Mouse (Mus musculus) limb, embryonic 11.5 days (tissue): Measurements from ENCODE around the gene Bst2. TPM values are rescaled to one million over a fixed set of nuclear protein-coding genes. Genes with fewer than 3 reads are reported as not detected.
"Not testable (repeated sequence)": the region's sequence is repeated elsewhere in the genome, so short reads cannot be mapped to it uniquely, and the experiment has no call there.

Experiments used
- ATAC-seq: fragments of 200-750 bp; cut with Nextera tagmentation; 2 replicates; pipeline ENCODE4 v1.8.0; 2017; ENCODE audit warnings: low read depth; ENCODE audit not compliant: insufficient number of reproducible peaks, low FRiP score, low TSS enrichment
- DNase-seq: peaks from one replicate; pipeline ENCODE4 v3.0.0-alpha.2; 2015; ENCODE audit warnings: low spot score
- H3K27ac ChIP-seq: fragments of 300-500 bp; sonication (generic); replicated peaks from 2 replicates; pipeline ENCODE4 v1.5.1; 2014; ENCODE audit warnings: low read depth, mild to moderate bottlenecking, low read length
- H3K27me3 ChIP-seq: fragments of 300-500 bp; sonication (generic); 2 replicates; pipeline ENCODE4 v1.6.1; 2014; ENCODE audit warnings: mild to moderate bottlenecking, low read length, mixed read lengths; ENCODE audit not compliant: control insufficient read depth, insufficient read depth
- H3K36me3 ChIP-seq: fragments of 300-500 bp; sonication (generic); 2 replicates; pipeline ENCODE4 v1.6.1; 2014; ENCODE audit warnings: mild to moderate bottlenecking, low read length, moderate library complexity, mixed read lengths; ENCODE audit not compliant: control insufficient read depth, insufficient read depth
- H3K4me1 ChIP-seq: fragments of 300-500 bp; sonication (generic); 2 replicates; pipeline ENCODE4 v1.6.1; 2014; ENCODE audit warnings: low read length, mixed read lengths; ENCODE audit not compliant: control insufficient read depth, insufficient read depth
- H3K4me2 ChIP-seq: fragments of 300-500 bp; sonication (generic); 2 replicates; pipeline ENCODE4 v1.6.1; 2014; ENCODE audit warnings: low read depth, mild to moderate bottlenecking, moderate library complexity; ENCODE audit not compliant: severe bottlenecking
- H3K4me3 ChIP-seq: fragments of 300-500 bp; sonication (generic); 2 replicates; pipeline ENCODE4 v1.5.1; 2014; ENCODE audit warnings: low read depth, low read length
- H3K9ac ChIP-seq: fragments of 300-500 bp; sonication (generic); 2 replicates; pipeline ENCODE4 v1.6.1; 2014; ENCODE audit warnings: mild to moderate bottlenecking, low read length
- H3K9me3 ChIP-seq: fragments of 300-500 bp; sonication (generic); 2 replicates; pipeline ENCODE4 v1.6.1; 2016; ENCODE audit warnings: low read length; ENCODE audit not compliant: control insufficient read depth
- WGBS: fragments of 180-500 bp; shearing (Covaris S2); extraction: QIAGEN DNeasy Blood & Tissue Kit; methylation state at CpG from one replicate; pipeline ENCODE4 v1.1.7; 2014; 5-methylcytosine and 5-hydroxymethylcytosine counted together
- polyA plus RNA-seq: library from polyadenylated mRNA; unstranded; fragments of >200 nt; fragmentation: Nextera tagmentation; extraction: Ambion mirVana; gene quantifications from 2 replicates; pipeline ENCODE4 v1.2.1, GENCODE M21; 2014

The Bst2 gene
- polyA plus RNA-seq, 1 experiment from 2014 or later = 1.7 TPM

DNA sequence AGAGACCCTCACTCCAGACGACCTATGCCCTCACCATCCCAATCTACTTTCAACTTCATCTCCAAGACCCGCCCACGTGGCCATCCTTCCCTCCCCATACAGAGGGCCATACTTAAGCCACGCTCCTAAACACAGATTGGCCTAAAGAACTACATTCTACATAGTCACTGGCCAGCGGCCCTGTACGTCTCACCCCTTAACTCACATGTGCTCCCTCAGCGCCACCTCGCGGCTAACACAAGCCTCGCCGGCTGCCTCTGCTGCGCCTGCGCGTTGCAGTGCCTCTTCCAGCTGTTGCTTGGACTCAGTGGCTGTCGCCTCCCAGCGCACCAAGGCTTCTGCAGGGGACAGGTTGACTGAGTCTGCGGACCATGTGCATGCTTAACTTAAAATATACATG, 15.6 kb downstream of the Bst2 start:
- 6% methylated on average over 17 of the region's 17 CpGs for WGBS

DNA sequence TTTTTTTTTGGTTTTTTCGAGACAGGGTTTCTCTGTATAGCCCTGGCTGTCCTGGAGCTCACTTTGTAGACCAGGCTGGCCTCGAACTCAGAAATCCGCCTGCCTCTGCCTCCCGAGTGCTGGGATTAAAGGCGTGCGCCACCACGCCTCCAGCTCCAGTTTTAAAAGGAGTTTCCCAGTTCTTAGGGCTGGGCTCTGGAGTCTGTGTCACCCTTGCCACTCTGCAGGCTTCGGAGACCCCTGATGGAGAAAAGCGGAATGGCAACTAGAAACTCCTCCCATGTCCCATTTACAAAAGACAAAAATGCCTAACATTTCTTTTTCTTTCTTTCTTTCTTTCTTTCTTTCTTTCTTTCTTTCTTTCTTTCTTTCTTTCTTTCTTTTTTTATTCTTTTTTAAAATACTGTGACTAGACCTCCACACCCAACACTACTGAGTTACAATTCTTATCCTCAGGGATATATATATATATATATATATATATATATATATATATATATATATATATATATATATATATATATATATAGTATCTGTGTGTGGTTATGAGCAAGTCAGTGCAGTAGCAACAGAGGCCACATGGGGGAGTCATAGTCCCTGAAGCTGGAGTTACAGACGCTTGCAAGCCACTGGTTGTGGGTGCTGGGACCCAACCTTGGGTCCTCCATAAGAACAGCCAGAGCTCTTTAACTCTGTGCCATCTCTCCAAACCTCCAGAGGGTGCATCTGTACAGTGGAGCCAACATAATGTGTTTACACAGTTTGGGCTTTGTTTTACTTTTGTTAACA, 18.0 kb downstream of the Bst2 start:
- 42% methylated on average over 9 of the region's 10 CpGs for WGBS
- not testable (repeated sequence) for H3K9me3 ChIP-seq, H3K27me3 ChIP-seq, H3K36me3 ChIP-seq, H3K4me2 ChIP-seq, H3K9ac ChIP-seq, H3K4me1 ChIP-seq, H3K27ac ChIP-seq, ATAC-seq, H3K4me3 ChIP-seq
- DNase-seq = peak; percentile 83

More for the DNA sequence above, 15.6 kb downstream of the Bst2 start:
- Histone ChIP-seq H3K9me3 (no peaks in the 10 kb centered on the region), H3K4me1 (peaks cover 3% of the 10 kb centered on the region; the same call in 1 of the 2 replicates), H3K27ac (no peak overlapping the region), H3K4me3 (no peak overlapping the region), H3K4me2 (no peak overlapping the region), H3K9ac (no peak overlapping the region), H3K27me3 (peaks cover 15% of the 10 kb centered on the region), H3K36me3 (no peaks in the 10 kb centered on the region)
- ATAC-seq (peak; percentile 78), DNase-seq (peak; percentile 98)

DNA sequence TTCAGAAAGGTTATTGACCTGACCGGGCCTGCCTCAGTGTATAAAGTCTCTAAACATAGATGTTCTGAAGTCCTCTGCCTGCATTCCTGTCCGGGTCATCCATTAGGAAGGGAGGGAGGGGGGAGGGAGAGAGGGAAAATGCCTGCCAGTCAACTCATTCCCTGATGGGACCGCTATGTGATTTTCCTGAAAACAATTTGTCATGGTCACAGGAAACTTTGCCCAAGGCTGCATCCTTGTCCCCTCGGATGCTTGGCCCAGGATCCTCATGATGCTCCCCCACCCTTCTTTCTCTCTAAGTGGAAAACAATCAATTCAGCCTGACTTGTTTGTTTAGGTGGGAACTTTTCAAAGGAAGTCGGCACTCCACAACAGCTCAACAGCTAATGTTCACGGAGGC, 20.5 kb downstream of the Bst2 start:
- no peak overlapping the region for H3K4me3 ChIP-seq
- H3K4me2 ChIP-seq = no peak overlapping the region
- ATAC-seq = no peak
- no peaks in the 10 kb centered on the region for H3K36me3 ChIP-seq
- DNase-seq = peak; percentile 18
- H3K9ac ChIP-seq = no peak overlapping the region
- no peaks in the 10 kb centered on the region for H3K27me3 ChIP-seq
- 22% methylated on average over 6 of the region's 6 CpGs for WGBS
- no peak overlapping the region for H3K27ac ChIP-seq
- no peaks in the 10 kb centered on the region for H3K9me3 ChIP-seq
- no peaks in the 10 kb centered on the region for H3K4me1 ChIP-seq

DNA sequence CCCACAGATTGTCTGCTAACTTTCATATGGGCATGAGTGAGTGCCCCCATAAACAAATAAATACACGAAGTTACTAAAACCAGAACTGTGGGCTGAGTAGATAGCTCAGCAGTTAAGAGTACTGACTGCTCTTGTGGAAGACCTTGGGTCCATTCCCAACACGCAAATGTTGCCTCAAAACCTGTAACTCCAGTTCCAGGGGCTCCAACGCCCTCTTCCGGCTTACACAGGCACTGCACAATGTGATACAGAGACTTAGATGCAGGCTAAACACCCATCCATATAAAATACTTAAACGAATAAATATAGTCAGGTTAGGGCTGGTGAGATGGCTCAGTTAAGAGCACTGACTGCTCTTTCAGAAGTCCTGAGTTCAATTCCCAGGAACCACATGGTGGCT, 22.2 kb downstream of the Bst2 start:
- ATAC-seq = no peak
- no peaks in the 10 kb centered on the region for H3K9me3 ChIP-seq
- WGBS = 71% methylated on average over 5 of the region's 5 CpGs

GRCm38 (mm10) chr8:71513018-71513754, 24.1 kb downstream of the Bst2 start:
- H3K4me1 ChIP-seq = no peaks in the 10 kb centered on the region
- no peaks in the 10 kb centered on the region for H3K36me3 ChIP-seq
- DNase-seq (no peak), ATAC-seq (no peak)
- no peaks in the 10 kb centered on the region for H3K9me3 ChIP-seq
- no peak overlapping the region for H3K9ac ChIP-seq
- no peak overlapping the region for H3K4me3 ChIP-seq
- 69% methylated on average over 15 of the region's 15 CpGs for WGBS
- H3K27ac ChIP-seq = no peak overlapping the region
- H3K27me3 ChIP-seq = peaks cover 11% of the 10 kb centered on the region
- no peak overlapping the region for H3K4me2 ChIP-seq

More for the DNA sequence above, 22.2 kb downstream of the Bst2 start:
- Histone ChIP-seq H3K9ac (no peak overlapping the region), H3K27me3 (no peaks in the 10 kb centered on the region), H3K27ac (no peak overlapping the region), H3K36me3 (no peaks in the 10 kb centered on the region), H3K4me2 (no peak overlapping the region), H3K4me3 (no peak overlapping the region), H3K4me1 (no peaks in the 10 kb centered on the region)
- no peak for DNase-seq

DNA sequence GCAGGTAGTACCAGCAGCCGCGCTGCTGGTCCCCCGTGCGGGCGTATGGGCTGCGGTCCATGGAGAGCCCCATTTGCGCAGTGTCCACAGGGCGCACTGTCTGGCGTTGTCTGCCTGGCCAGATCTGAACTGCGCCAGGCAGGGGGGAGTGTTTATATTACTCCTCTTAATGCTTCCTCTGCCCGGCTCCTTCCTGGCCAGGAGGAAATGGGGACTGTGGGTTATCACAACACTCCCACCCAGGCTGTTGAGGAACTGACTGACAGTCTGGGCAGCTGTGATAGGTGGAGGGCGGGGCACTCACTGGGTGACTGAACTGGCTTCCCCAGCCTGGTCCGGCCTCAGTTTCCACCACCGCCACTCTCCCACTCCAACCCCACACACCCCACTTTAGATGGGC, 25.6 kb downstream of the Bst2 start, which contains the start of gene Plvap:
Gene Plvap, minus strand, starts transcription at position 109 of the 400 bp plus-strand sequence.
- ATAC-seq (no peak), DNase-seq (no peak)
- no peaks in the 10 kb centered on the region for H3K4me1 ChIP-seq
- H3K27me3 ChIP-seq = peaks cover 25% of the 10 kb centered on the region
- no peaks in the 10 kb centered on the region for H3K9me3 ChIP-seq
- no peaks in the 10 kb centered on the region for H3K36me3 ChIP-seq
- no peak within 1 kb of the TSS for H3K27ac ChIP-seq
- H3K4me2 ChIP-seq = no peak within 1 kb of the TSS
- H3K4me3 ChIP-seq = no peak within 1 kb of the TSS
- H3K9ac ChIP-seq = no peak within 1 kb of the TSS
- WGBS = 52% methylated on average over 12 of the region's 14 CpGs

DNA sequence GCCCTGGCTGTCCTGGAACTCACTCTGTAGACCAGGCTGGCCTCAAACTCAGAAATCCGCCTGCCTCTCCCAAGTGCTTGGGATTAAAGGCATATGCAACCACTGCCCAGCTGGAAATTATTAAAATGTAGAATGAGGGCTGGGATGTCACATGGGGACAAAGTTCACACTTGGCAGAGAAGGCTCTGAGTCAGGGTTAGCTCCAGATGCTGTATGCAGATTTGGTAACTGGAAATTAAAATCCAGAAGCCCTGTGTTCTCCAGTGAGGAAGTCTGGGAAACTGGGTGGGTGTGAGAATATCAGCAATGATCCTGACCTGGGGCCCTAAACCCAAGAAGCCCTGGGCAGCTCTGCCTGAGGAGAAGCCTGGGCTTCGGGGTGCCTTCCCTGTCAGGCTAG, 27.9 kb downstream of the Bst2 start:
- H3K4me3 ChIP-seq = no peak overlapping the region
- peaks cover 27% of the 10 kb centered on the region for H3K27me3 ChIP-seq
- ATAC-seq = no peak
- no peaks in the 10 kb centered on the region for H3K4me1 ChIP-seq
- H3K4me2 ChIP-seq = peak overlapping the region; percentile 15; the same call in 1 of the 2 replicates
- no peak overlapping the region for H3K27ac ChIP-seq
- H3K9me3 ChIP-seq = no peaks in the 10 kb centered on the region
- no peak overlapping the region for H3K9ac ChIP-seq
- WGBS = 40% methylated on average over 2 of the region's 2 CpGs
- H3K36me3 ChIP-seq = no peaks in the 10 kb centered on the region
- no peak for DNase-seq

- Histone ChIP-seq H3K27ac (no peak overlapping the region), H3K27me3 (peaks cover 27% of the 10 kb centered on the region), H3K36me3 (no peaks in the 10 kb centered on the region), H3K9ac (peak overlapping the region; percentile 47), H3K9me3 (no peaks in the 10 kb centered on the region), H3K4me1 (no peaks in the 10 kb centered on the region), H3K4me3 (peak overlapping the region; percentile 43), H3K4me2 (peak overlapping the region; percentile 77)
- WGBS = under 1% methylated on average over 61 of the region's 61 CpGs
- DNase-seq (peak; percentile 88), ATAC-seq (peak; percentile 65)
Measured at GRCm38 (mm10) chr8:71507589-71508104, 29.6 kb downstream of the Bst2 start.
